Mouse (Mus musculus) lung, adult 2 months (tissue): ENCODE data around the gene Tufm.

ENCODE experiments used
- CTCF ChIP-seq: fragments of 200-500 bp; IDR thresholded peaks from 2 replicates; pipeline ENCODE4 v1.5.1; 2011; ENCODE audit warnings: mild to moderate bottlenecking, low read length, control low read depth; ENCODE audit not compliant: insufficient read depth
- POLR2A ChIP-seq: fragments of 200-500 bp; IDR thresholded peaks from 2 replicates; pipeline ENCODE4 v1.6.1; 2011; ENCODE audit warnings: low read depth, mild to moderate bottlenecking, control low read depth, low read length, borderline replicate concordance; ENCODE audit errors: extremely low read depth

- TF ChIP-seq POLR2A, result no peak
- no peak for TF ChIP-seq CTCF
Observed at GRCm38 (mm10) chr7:126467834-126468627, 19.1 kb upstream of the Tufm start.
